Mouse (Mus musculus) stomach, postnatal 0 days (tissue): ENCODE results near the gene Gfra4. TPM values are rescaled to one million over a fixed set of nuclear protein-coding genes. Genes with fewer than 3 reads are reported as not detected.
"Not testable (repeated sequence)": the region's sequence is repeated elsewhere in the genome, so short reads cannot be mapped to it uniquely, and the experiment has no call there.

Experiments
- ATAC-seq: fragments of 200-750 bp; cut with Nextera tagmentation; 2 replicates; pipeline ENCODE4 v1.8.0; 2017; ENCODE audit not compliant: low FRiP score, low TSS enrichment
- DNase-seq: peaks from one replicate; pipeline ENCODE4 v3.0.0-alpha.2; 2016; ENCODE audit warnings: low spot score
- H3K27ac ChIP-seq: fragments of 300-500 bp; sonication (generic); replicated peaks from 2 replicates; pipeline ENCODE4 v1.5.1; 2014; ENCODE audit warnings: mild to moderate bottlenecking, control low read depth
- H3K27me3 ChIP-seq: fragments of 300-500 bp; sonication (generic); 2 replicates; pipeline ENCODE4 v1.6.1; 2014; ENCODE audit warnings: low read length; ENCODE audit not compliant: control insufficient read depth, insufficient read depth
- H3K36me3 ChIP-seq: fragments of 300-500 bp; sonication (generic); 2 replicates; pipeline ENCODE4 v1.6.1; 2014; ENCODE audit warnings: low read length, mixed read lengths; ENCODE audit not compliant: control insufficient read depth, insufficient read depth
- H3K4me1 ChIP-seq: fragments of 300-500 bp; sonication (generic); replicated peaks from 2 replicates; pipeline ENCODE4 v1.6.1; 2014; ENCODE audit warnings: antibody characterized with exemption; ENCODE audit not compliant: control insufficient read depth, insufficient read depth
- H3K4me2 ChIP-seq: fragments of 300-500 bp; sonication (generic); replicated peaks from 2 replicates; pipeline ENCODE4 v1.6.1; 2014; ENCODE audit warnings: low read depth, mild to moderate bottlenecking, control low read depth, moderate library complexity
- H3K4me3 ChIP-seq: fragments of 300-500 bp; sonication (generic); 2 replicates; pipeline ENCODE4 v1.5.1; 2014; ENCODE audit warnings: low read depth, low read length, control low read depth
- H3K9ac ChIP-seq: fragments of 300-500 bp; sonication (generic); 2 replicates; pipeline ENCODE4 v1.6.1; 2014; ENCODE audit warnings: mild to moderate bottlenecking, low read length, control low read depth, mixed read lengths
- H3K9me3 ChIP-seq: fragments of 300-500 bp; sonication (generic); 2 replicates; pipeline ENCODE4 v1.6.1; 2016; ENCODE audit warnings: low read length; ENCODE audit not compliant: control insufficient read depth
- CTCF ChIP-seq: IDR thresholded peaks from 2 replicates; pipeline ENCODE4 v1.5.1; 2016; ENCODE audit warnings: antibody characterized with exemption, low read depth, mild to moderate bottlenecking, moderate library complexity
- EP300 ChIP-seq: optimal IDR thresholded peaks from 2 replicates; pipeline ENCODE3; 2016; ENCODE audit warnings: antibody characterized with exemption
- WGBS: fragments of 180-500 bp; shearing (Covaris S2); extraction: QIAGEN DNeasy Blood & Tissue Kit; methylation state at CpG from one replicate; pipeline ENCODE4 v1.1.7; 2014; 5-methylcytosine and 5-hydroxymethylcytosine counted together
- polyA plus RNA-seq: library from polyadenylated mRNA; unstranded; fragments of >200 nt; fragmentation: Nextera tagmentation; extraction: Ambion mirVana; gene quantifications from 2 replicates; pipeline ENCODE4 v1.2.1, GENCODE M21; 2015

The Gfra4 gene
- polyA plus RNA-seq, 1 experiment from 2014 or later: 10.1 TPM

DNA sequence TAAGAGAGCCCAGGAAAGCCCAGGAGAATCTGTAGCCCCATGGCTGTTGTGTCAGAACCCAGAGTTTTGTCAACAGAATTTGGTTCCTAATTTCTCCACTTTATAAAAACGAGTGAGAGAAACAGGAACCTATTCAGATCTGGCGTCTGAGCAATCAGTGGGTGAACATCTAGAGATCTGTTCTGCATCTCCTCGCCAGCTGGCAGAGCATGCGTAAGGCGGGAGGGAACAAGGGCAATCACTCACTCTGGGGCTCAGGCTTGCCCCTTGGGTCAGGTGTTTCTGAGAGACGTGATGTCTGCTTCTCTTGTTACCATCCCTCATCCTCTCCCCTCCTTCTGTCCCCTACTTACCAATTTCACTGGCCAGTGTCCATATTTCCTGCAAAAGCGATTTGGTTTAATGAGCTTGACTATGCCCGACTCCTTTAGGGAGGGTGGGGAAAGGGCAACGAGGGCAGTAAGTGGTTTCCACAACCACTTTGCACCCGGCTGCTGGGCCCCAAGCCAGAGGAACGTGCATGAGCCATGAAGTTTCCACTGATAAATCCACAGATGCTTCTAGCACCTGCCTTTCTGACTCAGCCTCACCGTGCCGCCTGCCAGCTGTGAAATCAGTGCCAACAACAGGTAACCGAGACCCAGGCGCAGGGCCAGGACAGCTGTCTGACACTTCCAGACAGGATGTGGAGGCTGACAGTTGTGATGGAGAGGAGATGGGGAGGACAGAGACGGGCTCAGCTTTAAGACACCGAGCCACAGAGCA, 5.5 kb downstream of the Gfra4 start:
- Histone ChIP-seq H3K9me3 (no peaks in the 10 kb centered on the region), H3K27ac (no peak overlapping the region), H3K36me3 (no peaks in the 10 kb centered on the region), H3K4me3 (no peak overlapping the region), H3K4me2 (no peak overlapping the region), H3K4me1 (0 out of 2 replicates have a peak, but pooled peaks cover 2% of the 10 kb centered on the region), H3K27me3 (peaks cover 3% of the 10 kb centered on the region; the same call in 1 of the 2 replicates), H3K9ac (no peak overlapping the region)
- WGBS: 26% methylated on average over 17 of the region's 17 CpGs
- no peak for TF ChIP-seq EP300
- TF ChIP-seq CTCF: no peak
- peak; percentile 9; the same call in 1 of the 2 replicates for ATAC-seq
- peak; percentile 60 for DNase-seq

DNA sequence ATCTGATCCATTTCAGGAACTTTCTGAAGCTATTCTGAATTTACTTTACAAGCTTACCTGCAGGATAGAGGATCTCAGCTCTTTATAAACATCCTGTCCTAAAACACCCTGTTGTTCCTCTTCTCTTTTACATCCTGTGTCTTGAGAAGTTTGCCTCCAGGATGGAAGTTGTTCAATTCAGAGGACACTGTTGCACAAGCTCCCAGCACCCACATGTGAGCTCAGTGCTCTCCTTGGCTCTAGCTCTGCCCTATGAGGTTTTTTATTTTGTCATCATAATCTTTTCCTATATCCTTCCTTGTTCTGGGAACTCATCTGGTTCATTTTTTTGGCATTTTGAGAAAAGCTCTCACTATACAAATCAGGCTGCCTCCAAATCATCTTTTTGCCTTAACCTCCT, 6.1 kb downstream of the Gfra4 start:
- no peak for ATAC-seq
- TF ChIP-seq EP300: no peak
- no peak overlapping the region for H3K27ac ChIP-seq

DNA sequence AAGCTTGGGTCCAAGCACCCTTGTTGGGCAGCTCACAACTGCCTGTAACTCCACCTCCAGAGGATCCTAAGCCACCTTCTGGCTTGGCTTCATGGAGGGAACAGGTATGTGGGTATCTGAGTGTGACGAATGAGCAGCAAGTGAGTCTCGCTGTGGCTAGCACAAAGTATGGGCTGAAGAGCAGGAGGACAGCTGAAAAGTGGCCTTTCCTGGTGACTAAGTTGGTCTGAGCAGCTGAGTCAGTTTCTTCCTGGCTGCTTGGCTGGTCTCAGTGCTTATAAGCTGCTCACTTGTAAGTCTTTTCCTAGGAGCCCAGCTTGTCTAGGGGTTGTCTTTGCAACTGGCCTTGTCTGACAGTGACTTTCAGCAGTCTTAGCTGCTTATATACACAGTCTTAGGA, 6.5 kb downstream of the Gfra4 start:
- Histone ChIP-seq H3K9ac (no peak overlapping the region), H3K4me1 (no peaks in the 10 kb centered on the region), H3K4me3 (no peak overlapping the region), H3K27ac (no peak overlapping the region), H3K9me3 (no peaks in the 10 kb centered on the region), H3K36me3 (no peaks in the 10 kb centered on the region), H3K4me2 (no peak overlapping the region), H3K27me3 (peaks cover 3% of the 10 kb centered on the region; the same call in 1 of the 2 replicates)
- TF ChIP-seq EP300: no peak
- DNase-seq (no peak), ATAC-seq (no peak)
- 83% methylated on average over 2 of the region's 2 CpGs for WGBS

More for the DNA sequence above, 6.1 kb downstream of the Gfra4 start:
- Histone ChIP-seq H3K4me3 (no peak overlapping the region), H3K9me3 (no peaks in the 10 kb centered on the region), H3K4me1 (0 out of 2 replicates have a peak, but pooled peaks cover 2% of the 10 kb centered on the region), H3K4me2 (no peak overlapping the region), H3K36me3 (no peaks in the 10 kb centered on the region), H3K9ac (no peak overlapping the region), H3K27me3 (peaks cover 3% of the 10 kb centered on the region; the same call in 1 of the 2 replicates)
- no peak for DNase-seq

DNA sequence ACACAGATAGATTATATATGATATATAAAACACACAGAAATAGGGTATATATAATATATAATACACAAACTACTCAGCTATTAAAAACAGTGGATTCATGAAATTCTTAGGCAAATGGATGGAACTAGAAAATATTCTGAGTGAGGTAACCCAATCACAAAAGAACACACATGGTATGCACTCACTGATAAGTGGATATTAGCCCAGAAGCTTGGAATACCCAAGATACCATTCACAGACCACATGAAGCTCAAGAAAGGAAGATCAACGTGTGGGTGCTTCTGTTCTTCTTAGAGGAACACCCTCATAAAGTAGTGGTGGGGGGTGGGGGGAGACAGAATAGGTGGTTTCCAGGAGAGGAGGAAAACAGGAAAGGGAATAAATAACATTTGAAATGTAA, 11.5 kb downstream of the Gfra4 start:
- not testable (repeated sequence) for ATAC-seq

DNA sequence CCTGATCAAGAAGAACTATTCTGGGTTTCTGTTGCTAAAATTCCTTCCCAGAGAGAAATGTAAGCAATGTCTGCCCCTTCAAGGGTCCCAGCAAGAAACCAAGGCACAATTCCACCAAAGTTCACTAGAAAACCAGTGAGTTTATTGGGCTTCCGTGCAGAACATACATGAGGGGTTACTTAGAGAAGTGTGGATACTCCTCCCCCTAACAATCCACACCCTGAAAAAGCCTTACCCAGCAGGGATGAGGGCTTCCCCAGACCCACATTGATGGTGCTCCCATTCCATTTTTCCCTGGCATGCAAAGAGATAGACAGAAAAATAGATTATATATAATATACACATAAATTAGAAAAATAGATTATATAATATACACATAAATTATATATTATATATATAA, 11.9 kb downstream of the Gfra4 start:
- 96% methylated on average over 1 of the region's 1 CpGs for WGBS
- no peak for ATAC-seq
- no peak overlapping the region for H3K9ac ChIP-seq

More for the DNA sequence above, 11.5 kb downstream of the Gfra4 start:
- DNase-seq, H3K9ac ChIP-seq, H3K4me3 ChIP-seq, H3K27ac ChIP-seq, H3K9me3 ChIP-seq, H3K4me2 ChIP-seq, H3K4me1 ChIP-seq, H3K36me3 ChIP-seq, H3K27me3 ChIP-seq: not testable (repeated sequence)
- 57% methylated on average over 1 of the region's 1 CpGs for WGBS

DNA sequence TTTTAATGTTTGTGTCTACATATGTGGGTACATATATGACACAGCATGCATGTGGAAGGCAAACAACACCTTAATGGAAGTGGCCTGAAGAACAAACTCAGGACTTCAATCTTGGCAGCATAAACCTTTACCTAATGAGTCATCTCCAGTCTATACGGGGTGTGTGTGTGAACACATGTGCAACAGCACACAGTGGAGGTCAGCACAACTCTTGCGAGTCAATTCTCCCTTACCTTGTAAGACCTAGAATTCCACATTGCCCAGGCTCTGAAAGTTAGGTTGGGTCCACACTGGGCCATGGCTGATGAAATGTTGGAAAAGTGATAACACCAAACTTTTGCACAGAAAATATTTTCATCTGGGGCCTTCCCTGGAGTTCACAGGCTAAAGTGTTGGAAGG, 12.3 kb downstream of the Gfra4 start:
- Histone ChIP-seq H3K4me2 (no peak overlapping the region), H3K27ac (no peak overlapping the region)

More for the DNA sequence above, 11.9 kb downstream of the Gfra4 start:
- Histone ChIP-seq H3K36me3 (no peaks in the 10 kb centered on the region), H3K4me3 (no peak overlapping the region), H3K4me2 (no peak overlapping the region), H3K9me3 (no peaks in the 10 kb centered on the region), H3K27ac (no peak overlapping the region), H3K4me1 (no peaks in the 10 kb centered on the region), H3K27me3 (no peaks in the 10 kb centered on the region)
- no peak for DNase-seq
- TF ChIP-seq EP300 (no peak), CTCF (no peak)

More for the DNA sequence above, 12.3 kb downstream of the Gfra4 start:
- Histone ChIP-seq H3K4me1 (no peaks in the 10 kb centered on the region), H3K9ac (no peak overlapping the region), H3K4me3 (no peak overlapping the region), H3K36me3 (no peaks in the 10 kb centered on the region), H3K9me3 (no peaks in the 10 kb centered on the region), H3K27me3 (no peaks in the 10 kb centered on the region)
- DNase-seq (peak; percentile 23), ATAC-seq (peak; percentile 82)
- 62% methylated on average over 2 of the region's 2 CpGs for WGBS
- no peak for TF ChIP-seq CTCF
- no peak for TF ChIP-seq EP300
